Mouse (Mus musculus) heart, postnatal 0 days (tissue): ENCODE results near the gene Rps4x. TPM values are rescaled to one million over a fixed set of nuclear protein-coding genes. Genes with fewer than 3 reads are reported as not detected.

Experiments used
- ATAC-seq: fragments of 200-750 bp; cut with Nextera tagmentation; 2 replicates; pipeline ENCODE4 v1.8.0; 2017; ENCODE audit warnings: low read depth, moderate number of reproducible peaks, moderate library complexity; ENCODE audit not compliant: insufficient read depth
- DNase-seq: peaks from one replicate; pipeline ENCODE4 v3.0.0-alpha.2; 2016; ENCODE audit warnings: low spot score
- H3K27ac ChIP-seq: fragments of 300-500 bp; sonication (generic); 2 replicates; pipeline ENCODE4 v1.5.1; 2014; ENCODE audit warnings: low read depth, mild to moderate bottlenecking
- H3K27me3 ChIP-seq: fragments of 300-500 bp; sonication (generic); 2 replicates; pipeline ENCODE4 v1.6.1; 2014; ENCODE audit warnings: low read length, mixed read lengths; ENCODE audit not compliant: control insufficient read depth, insufficient read depth
- H3K36me3 ChIP-seq: fragments of 300-500 bp; sonication (generic); replicated peaks from 2 replicates; pipeline ENCODE4 v1.6.1; 2014; ENCODE audit warnings: low read length, mixed read lengths; ENCODE audit not compliant: control insufficient read depth, insufficient read depth
- H3K4me1 ChIP-seq: fragments of 300-500 bp; sonication (generic); 2 replicates; pipeline ENCODE4 v1.6.1; 2014; ENCODE audit warnings: antibody characterized with exemption; ENCODE audit not compliant: control insufficient read depth, insufficient read depth
- H3K4me2 ChIP-seq: fragments of 300-500 bp; sonication (generic); 2 replicates; pipeline ENCODE4 v1.6.1; 2014; ENCODE audit warnings: low read depth, mild to moderate bottlenecking, low read length, moderate library complexity
- H3K4me3 ChIP-seq: fragments of 300-500 bp; sonication (generic); 2 replicates; pipeline ENCODE4 v1.5.1; 2014; ENCODE audit warnings: low read depth, low read length
- H3K9ac ChIP-seq: fragments of 300-500 bp; sonication (generic); replicated peaks from 2 replicates; pipeline ENCODE4 v1.6.1; 2014; ENCODE audit warnings: low read depth, low read length, mixed read lengths
- H3K9me3 ChIP-seq: fragments of 300-500 bp; sonication (generic); replicated peaks from 2 replicates; pipeline ENCODE4 v1.6.1; 2016; ENCODE audit warnings: low read length; ENCODE audit not compliant: control insufficient read depth
- CTCF ChIP-seq: IDR thresholded peaks from 2 replicates; pipeline ENCODE4 v1.5.1; 2016; ENCODE audit warnings: antibody characterized with exemption, control low read depth, low read depth
- EP300 ChIP-seq: IDR thresholded peaks from 2 replicates; pipeline ENCODE4 v1.6.1; 2016; ENCODE audit warnings: antibody characterized with exemption, low read depth
- WGBS: fragments of 180-500 bp; shearing (Covaris S2); extraction: QIAGEN DNeasy Blood & Tissue Kit; methylation state at CpG from one replicate; pipeline ENCODE4 v1.1.7; 2014; 5-methylcytosine and 5-hydroxymethylcytosine counted together
- polyA plus RNA-seq: library from polyadenylated mRNA; unstranded; fragments of >200 nt; fragmentation: Nextera tagmentation; extraction: Ambion mirVana; gene quantifications from 2 replicates; pipeline ENCODE4 v1.2.1, GENCODE M21; 2015
- total RNA-seq: library from RNA; depleted of rRNA; stranded (reverse); fragments of >200 nt; gene quantifications from 2 replicates; pipeline ENCODE4 v1.2.3, GENCODE M21; 2014; ENCODE audit warnings: low replicate concordance

Rps4x gene
- total and polyA plus RNA-seq, 2 experiments from 2014 or later: 388 to 985 TPM

DNA sequence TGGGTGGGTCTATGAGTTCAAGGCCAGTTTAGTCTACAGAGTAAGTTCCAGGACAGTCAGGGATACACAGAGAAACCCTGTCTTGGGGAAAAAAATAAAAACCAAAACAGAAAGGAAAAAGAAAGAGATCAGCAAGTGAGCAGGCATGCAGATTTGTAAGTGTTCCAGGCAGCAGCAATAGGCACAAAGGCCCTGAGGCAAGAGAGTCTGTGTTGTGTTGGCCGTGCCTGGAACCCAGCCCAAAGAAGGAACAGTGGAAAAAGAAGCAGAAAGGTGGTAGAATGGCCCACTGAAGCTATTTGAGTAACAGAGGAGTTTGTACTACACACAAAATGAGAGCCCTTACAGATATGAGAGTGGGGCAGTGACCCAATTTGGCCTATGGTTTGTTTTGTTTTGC is 19.5 kb downstream of the Rps4x start:
- ATAC-seq: no peak

DNA sequence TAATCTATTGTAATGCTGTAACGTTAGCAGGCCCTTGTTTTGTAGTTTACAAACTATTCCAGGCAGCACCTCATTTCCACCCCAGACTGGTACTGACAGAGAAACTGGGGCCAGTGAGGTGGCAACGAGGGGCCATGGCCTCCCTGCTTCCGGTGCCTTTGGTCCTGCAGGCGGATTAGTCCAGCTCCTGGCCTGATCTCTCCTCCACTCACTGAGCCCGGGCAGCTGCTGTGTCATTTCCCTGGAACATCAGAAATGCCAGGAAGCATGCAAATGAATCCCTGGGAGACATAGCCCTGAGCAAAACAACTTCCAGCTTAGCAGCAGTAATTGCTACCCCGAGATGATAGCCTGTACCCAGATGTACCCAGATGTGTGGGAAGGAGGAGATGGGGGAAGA is 22.2 kb downstream of the Rps4x start:
- H3K4me2 ChIP-seq: no peak overlapping the region
- no peak overlapping the region for H3K9ac ChIP-seq
- H3K4me3 ChIP-seq: no peak overlapping the region
- no peaks in the 10 kb centered on the region for H3K36me3 ChIP-seq
- ATAC-seq: no peak
- DNase-seq: no peak
- H3K9me3 ChIP-seq: no peaks in the 10 kb centered on the region
- no peak for TF ChIP-seq EP300
- peak overlapping the region; percentile 26 for H3K27ac ChIP-seq
- H3K4me1 ChIP-seq: no peaks in the 10 kb centered on the region
- no peaks in the 10 kb centered on the region for H3K27me3 ChIP-seq
- WGBS: 40% methylated on average over 6 of the region's 6 CpGs

More for the DNA sequence above, 19.5 kb downstream of the Rps4x start:
- Histone ChIP-seq H3K4me3 (no peak overlapping the region), H3K4me1 (no peaks in the 10 kb centered on the region), H3K36me3 (no peaks in the 10 kb centered on the region), H3K9me3 (no peaks in the 10 kb centered on the region), H3K9ac (no peak overlapping the region), H3K4me2 (no peak overlapping the region), H3K27ac (no peak overlapping the region), H3K27me3 (no peaks in the 10 kb centered on the region)
- 50% methylated on average over 1 of the region's 1 CpGs for WGBS
- TF ChIP-seq CTCF (no peak), EP300 (no peak)
- no peak for DNase-seq

DNA sequence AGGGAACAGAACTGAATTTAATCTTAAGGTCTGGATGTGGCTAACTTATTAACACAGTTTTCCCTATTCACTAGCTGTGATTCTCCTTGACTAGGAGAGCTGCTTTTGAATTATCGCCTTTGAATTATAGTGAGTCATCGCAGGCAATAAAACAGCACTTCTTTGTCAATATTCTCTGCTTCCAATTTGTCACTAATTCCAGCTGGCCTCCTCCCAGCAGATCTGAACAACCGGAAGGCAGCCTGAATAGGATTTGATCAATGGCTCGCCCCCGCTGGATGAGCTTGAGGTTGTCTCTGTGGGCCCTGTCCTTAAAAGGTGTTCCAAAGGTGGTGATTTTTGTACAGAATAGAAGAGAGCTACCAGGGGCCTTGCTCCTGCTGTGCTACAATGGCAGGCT is 22.7 kb downstream of the Rps4x start:
- Histone ChIP-seq H3K4me2 (no peak overlapping the region), H3K4me1 (no peaks in the 10 kb centered on the region), H3K27ac (peak overlapping the region; percentile 26; the same call in 1 of the 2 replicates), H3K9ac (no peak overlapping the region), H3K36me3 (no peaks in the 10 kb centered on the region), H3K9me3 (no peaks in the 10 kb centered on the region), H3K27me3 (no peaks in the 10 kb centered on the region), H3K4me3 (no peak overlapping the region)
- DNase-seq (no peak), ATAC-seq (no peak)
- TF ChIP-seq CTCF (no peak), EP300 (no peak)
- 65% methylated on average over 5 of the region's 5 CpGs for WGBS

- TF ChIP-seq EP300 (no peak), CTCF (no peak)
- Histone ChIP-seq H3K4me3 (no peak overlapping the region), H3K36me3 (no peaks in the 10 kb centered on the region), H3K27ac (no peak overlapping the region), H3K4me2 (no peak overlapping the region), H3K27me3 (no peaks in the 10 kb centered on the region), H3K9ac (no peak overlapping the region), H3K9me3 (no peaks in the 10 kb centered on the region), H3K4me1 (no peaks in the 10 kb centered on the region)
- WGBS: 72% methylated on average over 4 of the region's 4 CpGs
- DNase-seq (no peak), ATAC-seq (no peak; the same call in 1 of the 2 replicates)
These were observed 25.7 kb downstream of the Rps4x start for GRCm38 (mm10) chrX:102163529-102163928.

GRCm38 (mm10) chrX:102163096-102163495 is 26.1 kb downstream of the Rps4x start:
- no peak for TF ChIP-seq EP300
- no peak for TF ChIP-seq CTCF
- Histone ChIP-seq H3K9me3 (no peaks in the 10 kb centered on the region), H3K4me3 (no peak overlapping the region), H3K27ac (no peak overlapping the region), H3K36me3 (no peaks in the 10 kb centered on the region), H3K27me3 (no peaks in the 10 kb centered on the region), H3K4me1 (no peaks in the 10 kb centered on the region), H3K4me2 (no peak overlapping the region), H3K9ac (no peak overlapping the region)
- DNase-seq (no peak), ATAC-seq (no peak)
- WGBS: 27% methylated on average over 2 of the region's 2 CpGs

DNA sequence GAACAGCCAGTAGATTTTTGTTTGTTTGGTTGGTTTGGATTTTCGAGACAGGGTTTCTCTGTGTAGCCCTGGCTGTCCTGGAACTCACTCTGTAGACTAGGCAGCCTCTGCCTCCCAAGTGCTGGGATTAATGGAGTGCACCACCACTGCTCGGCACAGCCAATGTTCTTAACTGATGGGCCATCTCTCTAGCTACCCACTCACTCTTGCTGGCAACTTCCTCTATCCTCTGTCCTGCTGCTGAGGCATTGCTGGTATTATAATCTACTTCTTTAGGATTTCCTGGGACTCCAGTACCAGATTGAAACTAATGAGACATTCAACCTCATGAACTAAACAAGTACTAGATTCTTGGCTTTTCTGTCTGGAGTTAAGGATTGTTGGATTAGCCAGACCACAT is 28.7 kb downstream of the Rps4x start:
- H3K4me3 ChIP-seq: no peak overlapping the region
- WGBS: 52% methylated on average over 2 of the region's 2 CpGs
- H3K9ac ChIP-seq: no peak overlapping the region
- no peaks in the 10 kb centered on the region for H3K36me3 ChIP-seq
- no peak overlapping the region for H3K27ac ChIP-seq
- no peaks in the 10 kb centered on the region for H3K27me3 ChIP-seq
- no peaks in the 10 kb centered on the region for H3K4me1 ChIP-seq
- no peak for DNase-seq
- ATAC-seq: no peak
- H3K4me2 ChIP-seq: no peak overlapping the region
- TF ChIP-seq CTCF: no peak
- no peak for TF ChIP-seq EP300
- no peaks in the 10 kb centered on the region for H3K9me3 ChIP-seq
